Mouse (Mus musculus): Measurements from ENCODE around the gene Nup107. TPM values are rescaled to one million over a fixed set of nuclear protein-coding genes. Genes with fewer than 3 reads are reported as not detected.

Nup107 gene
- polyA plus RNA-seq, 1 experiment = 15.0 TPM

DNA sequence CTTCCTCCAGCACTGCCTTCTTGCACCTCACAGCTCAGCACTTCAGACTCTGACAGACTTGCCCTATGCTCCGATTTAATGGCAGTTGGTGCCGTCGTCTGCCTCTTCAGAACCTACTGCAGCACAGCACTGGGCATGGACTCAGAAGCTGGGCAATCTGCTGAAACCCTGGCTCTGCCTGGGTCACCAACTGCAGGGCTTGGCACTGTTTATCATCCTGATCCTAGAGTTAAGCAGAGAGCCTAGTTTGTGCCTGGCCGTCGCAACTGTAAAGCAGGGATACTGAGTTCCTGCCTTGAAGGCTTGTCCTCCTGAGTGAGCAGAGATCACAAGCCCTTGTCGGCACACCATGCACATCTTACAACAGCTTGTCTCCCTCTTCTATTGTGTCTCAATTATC is 24.2 kb upstream of the Nup107 start:
- no peak for TF ChIP-seq CTCF (IDR thresholded peaks at IDR 0.05; ENCODE audit: borderline replicate concordance, insufficient read depth, low read depth, low read length)
- TF ChIP-seq POLR2A (IDR thresholded peaks at IDR 0.05; ENCODE audit: borderline replicate concordance, insufficient read depth, low read length) = no peak
- 67% methylated on average over 6 of the region's 6 CpGs for WGBS
- no peaks in the 10 kb centered on the region for H3K4me1 ChIP-seq (ENCODE audit: control insufficient read depth, insufficient read depth, low read length)
- no peaks in the 10 kb centered on the region for H3K27me3 ChIP-seq (ENCODE audit: control insufficient read depth, insufficient read depth, low read length)
- H3K27ac ChIP-seq (ENCODE audit: insufficient read depth, low read length) = no peak overlapping the region
- no peak overlapping the region for H3K4me3 ChIP-seq (replicated peaks; ENCODE audit: insufficient read depth, low read depth, low read length)
- DNase-seq = no peak

GRCm38 (mm10) chr10:117812501-117812900 is 20.0 kb upstream of the Nup107 start:
- no peak overlapping the region for H3K4me3 ChIP-seq (replicated peaks; ENCODE audit: insufficient read depth, low read depth, low read length)
- H3K27me3 ChIP-seq (ENCODE audit: control insufficient read depth, insufficient read depth, low read length) = no peaks in the 10 kb centered on the region
- no peaks in the 10 kb centered on the region for H3K4me1 ChIP-seq (ENCODE audit: control insufficient read depth, insufficient read depth, low read length)
- TF ChIP-seq POLR2A (IDR thresholded peaks at IDR 0.05; ENCODE audit: borderline replicate concordance, insufficient read depth, low read length) (no peak), CTCF (IDR thresholded peaks at IDR 0.05; ENCODE audit: borderline replicate concordance, insufficient read depth, low read depth, low read length) (no peak)
- 57% methylated on average over 2 of the region's 2 CpGs for WGBS
- no peak for DNase-seq
- H3K27ac ChIP-seq (ENCODE audit: insufficient read depth, low read length) = no peak overlapping the region

- H3K4me3 ChIP-seq (replicated peaks; ENCODE audit: insufficient read depth, low read depth, low read length) = no peak overlapping the region
- TF ChIP-seq CTCF (IDR thresholded peaks at IDR 0.05; ENCODE audit: borderline replicate concordance, insufficient read depth, low read depth, low read length) (no peak), POLR2A (IDR thresholded peaks at IDR 0.05; ENCODE audit: borderline replicate concordance, insufficient read depth, low read length) (no peak)
- H3K4me1 ChIP-seq (ENCODE audit: control insufficient read depth, insufficient read depth, low read length) = no peaks in the 10 kb centered on the region
- no peak for DNase-seq
- 91% methylated on average over 8 of the region's 8 CpGs for WGBS
- no peak overlapping the region for H3K27ac ChIP-seq (ENCODE audit: insufficient read depth, low read length)
- H3K27me3 ChIP-seq (ENCODE audit: control insufficient read depth, insufficient read depth, low read length) = no peaks in the 10 kb centered on the region
Observed at GRCm38 (mm10) chr10:117811555-117811954, 19.1 kb upstream of the Nup107 start.

- no peak for DNase-seq
- TF ChIP-seq CTCF (IDR thresholded peaks at IDR 0.05; ENCODE audit: borderline replicate concordance, insufficient read depth, low read depth, low read length) (no peak), POLR2A (IDR thresholded peaks at IDR 0.05; ENCODE audit: borderline replicate concordance, insufficient read depth, low read length) (no peak)
Observed at GRCm38 (mm10) chr10:117810506-117810905, 18.0 kb upstream of the Nup107 start.

GRCm38 (mm10) chr10:117808068-117808467 is 15.6 kb upstream of the Nup107 start:
- 84% methylated on average over 6 of the region's 6 CpGs for WGBS
- TF ChIP-seq POLR2A (IDR thresholded peaks at IDR 0.05; ENCODE audit: borderline replicate concordance, insufficient read depth, low read length) = no peak
- no peak for TF ChIP-seq CTCF (IDR thresholded peaks at IDR 0.05; ENCODE audit: borderline replicate concordance, insufficient read depth, low read depth, low read length)
- no peaks in the 10 kb centered on the region for H3K4me1 ChIP-seq (ENCODE audit: control insufficient read depth, insufficient read depth, low read length)

More at GRCm38 (mm10) chr10:117810506-117810905, 18.0 kb upstream of the Nup107 start:
- 81% methylated on average over 11 of the region's 11 CpGs for WGBS
- Histone ChIP-seq H3K4me3 (replicated peaks; ENCODE audit: insufficient read depth, low read depth, low read length) (no peak overlapping the region), H3K27me3 (ENCODE audit: control insufficient read depth, insufficient read depth, low read length) (no peaks in the 10 kb centered on the region), H3K4me1 (ENCODE audit: control insufficient read depth, insufficient read depth, low read length) (no peaks in the 10 kb centered on the region), H3K27ac (ENCODE audit: insufficient read depth, low read length) (no peak overlapping the region)

DNA sequence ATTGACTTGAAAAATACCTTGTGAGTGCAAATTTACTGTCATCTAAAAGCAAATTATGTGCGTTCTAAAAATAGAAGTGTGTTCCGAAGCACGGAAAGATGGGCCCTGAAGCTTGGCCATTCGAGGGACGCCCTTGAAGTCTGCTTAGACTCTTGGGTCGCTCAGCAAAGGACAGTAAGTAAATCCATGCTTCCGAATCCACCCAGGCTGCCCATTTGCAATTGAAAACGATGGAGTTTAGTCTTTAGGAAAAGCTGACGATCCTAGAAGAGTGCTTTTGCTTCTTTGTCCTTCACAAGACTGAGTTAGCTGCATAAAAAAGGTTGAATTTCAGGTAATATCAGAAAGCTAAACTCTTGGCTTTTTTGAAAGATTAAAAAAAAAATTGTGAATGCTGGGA is 13.4 kb upstream of the Nup107 start:
- 56% methylated on average over 9 of the region's 9 CpGs for WGBS
- Histone ChIP-seq H3K4me3 (replicated peaks; ENCODE audit: insufficient read depth, low read depth, low read length) (no peak overlapping the region), H3K27ac (ENCODE audit: insufficient read depth, low read length) (no peak overlapping the region), H3K4me1 (ENCODE audit: control insufficient read depth, insufficient read depth, low read length) (no peaks in the 10 kb centered on the region), H3K27me3 (ENCODE audit: control insufficient read depth, insufficient read depth, low read length) (no peaks in the 10 kb centered on the region)
- DNase-seq = no peak
- TF ChIP-seq CTCF (IDR thresholded peaks at IDR 0.05; ENCODE audit: borderline replicate concordance, insufficient read depth, low read depth, low read length) = no peak
- no peak for TF ChIP-seq POLR2A (IDR thresholded peaks at IDR 0.05; ENCODE audit: borderline replicate concordance, insufficient read depth, low read length)

More at GRCm38 (mm10) chr10:117808068-117808467, 15.6 kb upstream of the Nup107 start:
- DNase-seq = no peak
- H3K27ac ChIP-seq (ENCODE audit: insufficient read depth, low read length) = no peak overlapping the region
- no peaks in the 10 kb centered on the region for H3K27me3 ChIP-seq (ENCODE audit: control insufficient read depth, insufficient read depth, low read length)
- H3K4me3 ChIP-seq (replicated peaks; ENCODE audit: insufficient read depth, low read depth, low read length) = no peak overlapping the region

- Histone ChIP-seq H3K4me3 (replicated peaks; ENCODE audit: insufficient read depth, low read depth, low read length) (no peak overlapping the region), H3K27me3 (ENCODE audit: control insufficient read depth, insufficient read depth, low read length) (no peaks in the 10 kb centered on the region), H3K4me1 (ENCODE audit: control insufficient read depth, insufficient read depth, low read length) (no peaks in the 10 kb centered on the region), H3K27ac (ENCODE audit: insufficient read depth, low read length) (no peak overlapping the region)
- DNase-seq = no peak
- TF ChIP-seq POLR2A (IDR thresholded peaks at IDR 0.05; ENCODE audit: borderline replicate concordance, insufficient read depth, low read length) (no peak), CTCF (IDR thresholded peaks at IDR 0.05; ENCODE audit: borderline replicate concordance, insufficient read depth, low read depth, low read length) (no peak)
- WGBS = 88% methylated on average over 31 of the region's 31 CpGs
Observed at GRCm38 (mm10) chr10:117803870-117804850, 11.7 kb upstream of the Nup107 start.

DNA sequence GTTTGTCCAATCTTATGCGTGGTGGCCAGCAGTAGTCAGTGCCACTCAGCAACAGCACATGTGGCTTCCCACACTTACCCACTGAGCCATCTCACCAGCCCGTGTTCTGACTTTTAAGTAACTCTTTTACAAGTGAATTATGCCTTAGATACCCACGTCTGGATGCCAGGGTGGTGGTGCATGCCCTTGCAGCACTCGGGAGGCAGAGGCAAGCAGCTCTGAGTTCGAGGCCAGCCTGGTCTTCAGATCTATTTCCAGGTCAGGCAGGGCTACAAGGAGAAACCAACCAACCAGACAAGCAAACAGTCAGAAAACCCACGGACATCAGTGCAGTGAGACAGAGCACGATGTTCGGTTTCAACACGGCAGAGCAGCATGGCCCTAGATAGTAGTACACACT is 9.4 kb upstream of the Nup107 start:
- DNase-seq = no peak
- Histone ChIP-seq H3K4me1 (ENCODE audit: control insufficient read depth, insufficient read depth, low read length) (no peaks in the 10 kb centered on the region), H3K4me3 (replicated peaks; ENCODE audit: insufficient read depth, low read depth, low read length) (no peak overlapping the region), H3K27ac (ENCODE audit: insufficient read depth, low read length) (no peak overlapping the region), H3K27me3 (ENCODE audit: control insufficient read depth, insufficient read depth, low read length) (no peaks in the 10 kb centered on the region)
- WGBS = 90% methylated on average over 9 of the region's 9 CpGs
- TF ChIP-seq POLR2A (IDR thresholded peaks at IDR 0.05; ENCODE audit: borderline replicate concordance, insufficient read depth, low read length) (no peak), CTCF (IDR thresholded peaks at IDR 0.05; ENCODE audit: borderline replicate concordance, insufficient read depth, low read depth, low read length) (no peak)

All from cerebellum, adult 2 months (tissue).